In genomic region chr14:73000325-73000724, GRCm38 (mm10) we compare ENCODE assay signal across 8 mouse cellular contexts. TPM values are rescaled to one million over a fixed set of nuclear protein-coding genes. Genes with fewer than 3 reads are reported as not detected.
A peak's percentile ranks its signal among the peaks of the same experiment; 100 is the strongest.
DNase-seq lines count a peak whose midpoint lies in the region; ATAC-seq and TF ChIP-seq lines count a peak whose summit lies in the region.

No protein-coding gene starts in this region.

- intact Hi-C loops in heart, postnatal 10 days (cut with DNase I), result no loop called here
- intact Hi-C loops in left cerebral cortex, adult 2 months (cut with DNase I), result loop anchor here (5.0 kb wide), 2 partner anchors 293 to 423 kb away; no protein-coding TSS in a partner anchor

- no peak overlapping the region for H3K4me3 ChIP-seq in intestine, embryonic 14.5 days (ENCODE audit: low read depth, low read length)
- no peak overlapping the region for H3K4me3 ChIP-seq in intestine, embryonic 16.5 days (ENCODE audit: low read length)
- no peak overlapping the region for H3K4me3 ChIP-seq in left cerebral cortex, adult 2 months
- H3K4me3 ChIP-seq in myocyte, result no peak overlapping the region

- H3K27me3 ChIP-seq in intestine, embryonic 14.5 days (replicated peaks; ENCODE audit: control insufficient read depth, insufficient read depth, low read length), result no peaks in the 10 kb centered on the region
- H3K27me3 ChIP-seq in intestine, embryonic 16.5 days (replicated peaks; ENCODE audit: control insufficient read depth, insufficient read depth, low read length), result no peaks in the 10 kb centered on the region
- no peaks in the 10 kb centered on the region for H3K27me3 ChIP-seq in myocyte (ENCODE audit: control insufficient read depth, insufficient read depth, insufficient read length)

- WGBS in intestine, embryonic 14.5 days, result 35% methylated on average over 10 of the region's 10 CpGs
- 29% methylated on average over 10 of the region's 10 CpGs for WGBS in intestine, embryonic 16.5 days

- H3K9ac ChIP-seq in intestine, embryonic 14.5 days (ENCODE audit: low read length), result no peak overlapping the region
- H3K9ac ChIP-seq in intestine, embryonic 16.5 days (ENCODE audit: low read depth, low read length), result no peak overlapping the region

- TF ChIP-seq POLR2A in myocyte (IDR thresholded peaks at IDR 0.05; ENCODE audit: insufficient read length, low read depth), result no peak

- peak; percentile 92 for DNase-seq in intestine, embryonic 14.5 days (ENCODE audit: low spot score)
- peak; percentile 73 for DNase-seq in Muller cell, postnatal 12 days (ENCODE audit: inconsistent ontology term)
- peak; percentile 33 to 71 for DNase-seq in cerebellum, postnatal 25 days
- peak; percentile 64 to 78 for DNase-seq in heart, postnatal 10 days
- peak; percentile 42 to 63 for DNase-seq in left cerebral cortex, adult 2 months (ENCODE audit: extremely low spot score in 1 of 2, low spot score in 2 of 2)
- DNase-seq in testis, postnatal 14 days (ENCODE audit: low spot score), result peak; percentile 42

- no peak overlapping the region for H3K27ac ChIP-seq in intestine, embryonic 14.5 days (ENCODE audit: low read depth)
- no peak overlapping the region for H3K27ac ChIP-seq in intestine, embryonic 16.5 days (ENCODE audit: low read length)
- H3K27ac ChIP-seq in left cerebral cortex, adult 2 months, result no peak overlapping the region

- H3K4me2 ChIP-seq in intestine, embryonic 14.5 days (ENCODE audit: low read length), result no peak overlapping the region
- H3K4me2 ChIP-seq in intestine, embryonic 16.5 days (ENCODE audit: low read depth, low read length), result no peak overlapping the region
- H3K4me2 ChIP-seq in myocyte (ENCODE audit: low read depth), result peak overlapping the region; percentile 74

- TF ChIP-seq CTCF in left cerebral cortex, adult 2 months (IDR thresholded peaks at IDR 0.05), result peak; percentile 83

- no peaks in the 10 kb centered on the region for H3K36me3 ChIP-seq in intestine, embryonic 14.5 days (ENCODE audit: control insufficient read depth, insufficient read depth, low read length)
- no peaks in the 10 kb centered on the region for H3K36me3 ChIP-seq in intestine, embryonic 16.5 days (ENCODE audit: control insufficient read depth, insufficient read depth, low read length)
- H3K36me3 ChIP-seq in myocyte (ENCODE audit: control insufficient read depth, insufficient read depth), result no peaks in the 10 kb centered on the region

- H3K9me3 ChIP-seq in intestine, embryonic 14.5 days (ENCODE audit: control insufficient read depth, low read length), result no peaks in the 10 kb centered on the region
- H3K9me3 ChIP-seq in intestine, embryonic 16.5 days (ENCODE audit: control insufficient read depth, low read length), result no peaks in the 10 kb centered on the region

- no peak for ATAC-seq in intestine, embryonic 14.5 days (replicated peaks; ENCODE audit: low FRiP score, low TSS enrichment, low read depth)
- no peak for ATAC-seq in intestine, embryonic 16.5 days

- no peaks in the 10 kb centered on the region for H3K79me2 ChIP-seq in myocyte (ENCODE audit: control insufficient read depth, insufficient read depth)

- H3K4me1 ChIP-seq in intestine, embryonic 14.5 days (replicated peaks; ENCODE audit: control insufficient read depth, insufficient read depth, low read length), result no peaks in the 10 kb centered on the region
- H3K4me1 ChIP-seq in intestine, embryonic 16.5 days (ENCODE audit: control insufficient read depth, insufficient read depth, low read length), result no peaks in the 10 kb centered on the region

- H3ac ChIP-seq in myocyte (ENCODE audit: control insufficient read depth, insufficient read length), result no peak overlapping the region

TF ChIP-seq in myocyte, 11 proteins besides CTCF, POLR2A, EP300 and RAD21:
- TF ChIP-seq CEBPB (IDR thresholded peaks at IDR 0.05; ENCODE audit: insufficient read depth, poor library complexity, severe bottlenecking) (no peak), MYOG (IDR thresholded peaks at IDR 0.05; ENCODE audit: control insufficient read depth in 1 of 3, insufficient read depth in 1 of 3, insufficient read length in 2 of 3, low read depth in 2 of 3) (no peak), REST (IDR thresholded peaks at IDR 0.05; ENCODE audit: insufficient read depth, insufficient read length) (no peak), TCF3 (IDR thresholded peaks at IDR 0.05; ENCODE audit: insufficient read length, low read depth) (no peak), TCF12 (IDR thresholded peaks at IDR 0.05; ENCODE audit: insufficient read depth, poor library complexity, severe bottlenecking) (no peak), E2F4 (IDR thresholded peaks at IDR 0.05; ENCODE audit: insufficient read depth) (no peak), MYOD1 (IDR thresholded peaks at IDR 0.05; ENCODE audit: control insufficient read depth in 1 of 3, insufficient read length in 2 of 3, low read depth in 2 of 3) (no peak), POLR2AphosphoS2 (IDR thresholded peaks at IDR 0.05; ENCODE audit: insufficient read length, low read depth) (no peak), SRF (IDR thresholded peaks at IDR 0.05; ENCODE audit: control insufficient read depth, insufficient read length, low read depth) (no peak), USF1 (IDR thresholded peaks at IDR 0.05; ENCODE audit: low read depth) (no peak), MAX (IDR thresholded peaks at IDR 0.05; ENCODE audit: low read depth) (no peak)

RNA-seq across cellular contexts. Expression of gene Cysltr2, which starts 48.6 kb away (rescaled TPM):
- 0.27 TPM in 1 of 2 replicates, not detected in the other for polyA plus RNA-seq in intestine, embryonic 14.5 days (2014; fragmentation: Nextera tagmentation; extraction: Ambion mirVana)
- 0.16 and 0.20 TPM in 2 replicates for polyA plus RNA-seq in intestine, embryonic 16.5 days (2015; fragmentation: Nextera tagmentation; extraction: Ambion mirVana)
- under 1 TPM in 1 of 2 experiments, not detected in 1; 0.27 TPM for total RNA-seq in heart, postnatal 10 days (2021)
- total RNA-seq in left cerebral cortex, adult 2 months (2021), result 1 to 10 TPM in 1 of 2 experiments, not detected in 1; 2.7 TPM
- not detected for polyA plus RNA-seq in myocyte (2012; fragmentation: generic; extraction: Trizol)

Comparison
In these comparisons a context has a peak if more than half of its experiments do, and no peak if none do; other contexts are left out.
1. DNase-seq: peak in every context shown above with its lines; median percentile 92 in intestine, embryonic 14.5 days; 73 in Muller cell, postnatal 12 days; 71 in heart, postnatal 10 days; 52 in left cerebral cortex, adult 2 months; 52 in cerebellum, postnatal 25 days; 42 in testis, postnatal 14 days.